Mouse (Mus musculus) liver, postnatal 0 days (tissue): Measurements from ENCODE around the gene Acsbg1. TPM values are rescaled to one million over a fixed set of nuclear protein-coding genes. Genes with fewer than 3 reads are reported as not detected.

Source experiments
- ATAC-seq: fragments of 200-750 bp; cut with Nextera tagmentation; 2 replicates; pipeline ENCODE4 v1.8.0; 2017; ENCODE audit warnings: mild to moderate bottlenecking, moderate library complexity
- DNase-seq: peaks from one replicate; pipeline ENCODE4 v3.0.0-alpha.2; 2016
- H3K27ac ChIP-seq: fragments of 300-500 bp; sonication (generic); 2 replicates; pipeline ENCODE4 v1.5.1; 2014; ENCODE audit warnings: antibody characterized with exemption, moderate library complexity, mild to moderate bottlenecking, low read depth
- H3K27me3 ChIP-seq: fragments of 300-500 bp; sonication (generic); 2 replicates; pipeline ENCODE4 v1.6.1; 2014; ENCODE audit warnings: low read length, control low read depth, mixed read lengths; ENCODE audit not compliant: insufficient read depth
- H3K36me3 ChIP-seq: fragments of 300-500 bp; sonication (generic); replicated peaks from 2 replicates; pipeline ENCODE4 v1.6.1; 2014; ENCODE audit warnings: mild to moderate bottlenecking, control low read depth, low read length, moderate library complexity, mixed read lengths; ENCODE audit not compliant: insufficient read depth
- H3K4me1 ChIP-seq: fragments of 300-500 bp; sonication (generic); 2 replicates; pipeline ENCODE4 v1.6.1; 2014; ENCODE audit warnings: antibody characterized with exemption, mild to moderate bottlenecking, control low read depth; ENCODE audit not compliant: insufficient read depth
- H3K4me2 ChIP-seq: fragments of 300-500 bp; sonication (generic); 2 replicates; pipeline ENCODE4 v1.6.1; 2014; ENCODE audit warnings: low read depth, mild to moderate bottlenecking, low read length, moderate library complexity, mixed read lengths
- H3K4me3 ChIP-seq: fragments of 300-500 bp; sonication (generic); 2 replicates; pipeline ENCODE4 v1.5.1; 2014; ENCODE audit warnings: low read depth, low read length
- H3K9ac ChIP-seq: fragments of 300-500 bp; sonication (generic); replicated peaks from 2 replicates; pipeline ENCODE4 v1.6.1; 2014; ENCODE audit warnings: mild to moderate bottlenecking, moderate library complexity
- H3K9me3 ChIP-seq: fragments of 300-500 bp; sonication (generic); 2 replicates; pipeline ENCODE4 v1.6.1; 2016; ENCODE audit warnings: mild to moderate bottlenecking, control low read depth, low read length, mixed read lengths
- CTCF ChIP-seq: sonication (generic); IDR thresholded peaks from 2 replicates; pipeline ENCODE4 v1.5.1; 2016; ENCODE audit warnings: antibody characterized with exemption, low read depth
- EP300 ChIP-seq: IDR thresholded peaks from 2 replicates; pipeline ENCODE4 v1.6.1; 2016; ENCODE audit warnings: antibody characterized with exemption, low read depth, mild to moderate bottlenecking
- WGBS: fragments of 180-500 bp; shearing (Covaris S2); extraction: QIAGEN DNeasy Blood & Tissue Kit; methylation state at CpG from one replicate; pipeline ENCODE4 v1.1.7; 2014; ENCODE audit not compliant: insufficient replicate concordance; 5-methylcytosine and 5-hydroxymethylcytosine counted together
- polyA plus RNA-seq: library from polyadenylated mRNA; unstranded; fragments of >200 nt; fragmentation: Nextera tagmentation; extraction: Ambion mirVana; gene quantifications from 2 replicates; pipeline ENCODE4 v1.2.1, GENCODE M21; 2015

The Acsbg1 gene
- 0.12 and 0.13 TPM in 2 replicates for polyA plus RNA-seq

DNA sequence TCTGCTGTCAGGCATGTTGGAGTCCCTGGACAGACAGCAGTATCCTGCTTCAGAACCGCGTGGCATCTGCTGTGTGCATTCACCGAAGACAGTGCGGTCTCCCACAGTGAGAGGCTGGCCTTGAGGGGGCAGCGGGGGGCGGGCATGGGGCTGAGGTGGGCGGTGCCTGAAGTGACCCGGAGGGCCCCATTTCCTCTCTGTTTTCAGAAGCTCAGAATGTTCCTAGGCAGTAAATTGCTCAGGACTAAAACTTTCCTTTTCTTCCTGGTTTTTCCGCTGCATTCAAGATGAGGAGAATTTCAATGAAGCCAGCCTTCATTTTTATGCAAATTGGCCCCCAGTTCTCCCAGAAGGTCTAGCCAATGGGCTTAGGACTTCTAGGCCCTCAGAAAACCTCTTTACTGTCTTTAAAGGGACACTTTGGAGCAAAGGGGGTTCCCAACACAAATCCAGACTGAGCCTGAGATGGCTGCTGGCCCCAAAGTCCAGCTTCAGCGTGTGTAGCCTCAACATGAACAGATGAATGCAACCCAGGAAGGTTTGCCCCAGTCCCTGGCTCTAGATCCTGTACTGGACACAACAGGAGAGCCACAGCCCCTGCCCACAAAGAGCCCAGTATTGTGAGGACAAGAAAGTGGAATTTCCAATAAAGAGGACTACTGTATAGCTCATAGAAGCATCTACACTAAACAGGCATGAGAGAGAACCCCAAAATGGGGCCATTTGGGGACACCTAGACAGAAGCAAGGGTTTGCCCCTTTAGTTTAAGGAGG lies at the start of gene Acsbg1:
Gene Acsbg1, minus strand, starts transcription at position 266 of the 773 bp plus-strand sequence.
- ATAC-seq (no peak), DNase-seq (no peak)

DNA sequence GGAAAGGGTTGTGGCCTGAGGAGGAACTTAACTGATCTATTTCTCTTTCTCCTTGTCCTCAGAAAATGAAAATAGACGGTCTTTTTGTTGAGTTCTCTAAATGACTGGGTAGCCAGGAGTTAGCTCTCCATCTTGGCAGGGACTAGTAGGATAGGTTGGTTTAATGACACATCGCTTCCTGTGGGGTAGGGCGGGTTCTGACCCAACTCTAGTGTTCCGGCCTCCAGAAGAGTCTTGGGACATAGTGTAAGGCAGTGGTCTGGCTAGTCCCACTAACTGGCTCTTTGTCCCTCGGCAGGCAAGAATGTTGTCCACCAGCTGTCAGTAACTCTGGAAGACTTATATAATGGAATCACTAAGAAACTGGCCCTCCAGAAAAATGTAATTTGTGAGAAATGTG lies 46.4 kb upstream of the Acsbg1 start:
- Histone ChIP-seq H3K36me3 (peaks cover 25% of the 10 kb centered on the region), H3K4me1 (peaks cover 15% of the 10 kb centered on the region), H3K27ac (no peak overlapping the region), H3K27me3 (no peaks in the 10 kb centered on the region), H3K4me2 (no peak overlapping the region), H3K9ac (no peak overlapping the region), H3K4me3 (no peak overlapping the region), H3K9me3 (no peaks in the 10 kb centered on the region)
- no peak for DNase-seq
- ATAC-seq = no peak
- TF ChIP-seq EP300 (no peak), CTCF (no peak)
- WGBS = 82% methylated on average over 5 of the region's 5 CpGs

More for the DNA sequence above, at the start of gene Acsbg1:
- no peak within 1 kb of the TSS for H3K4me3 ChIP-seq
- H3K4me1 ChIP-seq = no peaks in the 10 kb centered on the region
- no peaks in the 10 kb centered on the region for H3K9me3 ChIP-seq
- H3K4me2 ChIP-seq = no peak within 1 kb of the TSS
- H3K27me3 ChIP-seq = no peaks in the 10 kb centered on the region
- H3K27ac ChIP-seq = no peak within 1 kb of the TSS
- no peak within 1 kb of the TSS for H3K9ac ChIP-seq
- WGBS = 22% methylated on average over 10 of the region's 10 CpGs
- H3K36me3 ChIP-seq = no peaks in the 10 kb centered on the region
- TF ChIP-seq EP300 = no peak
- no peak for TF ChIP-seq CTCF

DNA sequence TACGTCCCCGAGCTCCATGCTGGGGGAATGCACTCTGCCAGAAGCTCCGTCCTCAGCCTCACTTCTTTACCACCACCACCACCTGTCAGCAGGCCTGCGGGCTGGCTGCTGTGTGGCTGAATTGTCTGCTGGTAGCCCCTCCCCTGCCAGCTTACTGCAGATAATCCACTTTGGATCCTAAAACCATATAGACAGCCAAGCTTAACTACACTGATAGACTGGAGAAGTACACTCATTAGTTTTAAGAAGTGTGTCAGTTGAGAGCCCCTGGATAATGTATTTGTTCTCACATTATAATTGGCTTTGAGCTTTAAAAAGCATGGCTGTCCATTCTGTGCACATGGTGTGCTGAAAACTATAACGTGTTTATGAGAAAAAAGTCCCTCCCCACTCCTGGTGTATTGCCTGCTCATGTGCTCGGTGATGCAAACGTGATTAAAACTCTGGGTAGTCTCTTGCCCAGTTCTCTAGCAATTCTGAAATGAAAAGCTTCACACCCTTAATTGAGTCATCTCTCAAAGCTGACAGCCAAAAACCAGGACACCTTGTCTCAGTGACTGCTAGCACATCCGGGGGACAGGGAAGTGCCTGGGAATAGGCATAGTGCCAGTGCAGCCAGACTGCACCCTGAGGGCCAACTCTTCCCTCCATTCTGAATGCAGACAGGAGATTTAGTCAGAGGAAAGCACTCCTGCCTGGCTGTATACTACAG lies 45.8 kb upstream of the Acsbg1 start:
- Histone ChIP-seq H3K27me3 (no peaks in the 10 kb centered on the region), H3K27ac (no peak overlapping the region), H3K9ac (no peak overlapping the region), H3K4me2 (no peak overlapping the region), H3K4me3 (no peak overlapping the region), H3K9me3 (no peaks in the 10 kb centered on the region), H3K36me3 (peaks cover 20% of the 10 kb centered on the region), H3K4me1 (peaks cover 15% of the 10 kb centered on the region)
- ATAC-seq (no peak), DNase-seq (no peak)
- TF ChIP-seq CTCF (no peak), EP300 (no peak)
- WGBS = 75% methylated on average over 8 of the region's 8 CpGs

DNA sequence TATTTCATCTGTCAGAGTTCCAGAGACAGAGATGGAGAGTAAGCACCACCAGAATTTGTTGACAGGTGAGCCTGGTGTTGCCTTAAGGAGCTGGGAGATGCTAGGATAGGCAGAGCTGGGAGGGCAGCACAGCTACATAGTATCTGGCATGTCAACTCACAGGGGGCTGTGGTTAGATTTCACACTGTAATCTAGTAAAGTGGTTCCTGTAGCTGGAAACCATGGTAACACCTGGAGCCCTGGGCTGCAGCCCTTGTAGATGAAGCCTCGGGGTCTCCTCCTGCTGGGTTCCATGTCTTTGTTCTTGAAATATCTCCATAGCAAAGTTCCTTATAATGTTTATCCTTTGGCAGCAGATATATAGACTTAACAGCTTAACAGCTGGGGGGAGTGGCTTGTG lies 43.9 kb upstream of the Acsbg1 start:
- 30% methylated on average over 1 of the region's 1 CpGs for WGBS
- Histone ChIP-seq H3K4me3 (no peak overlapping the region), H3K4me1 (peaks cover 15% of the 10 kb centered on the region), H3K27me3 (peaks cover 3% of the 10 kb centered on the region; the same call in 1 of the 2 replicates), H3K27ac (no peak overlapping the region), H3K9ac (no peak overlapping the region), H3K4me2 (no peak overlapping the region), H3K36me3 (peaks cover 8% of the 10 kb centered on the region), H3K9me3 (no peaks in the 10 kb centered on the region)
- TF ChIP-seq EP300 (no peak), CTCF (no peak)
- DNase-seq (no peak), ATAC-seq (no peak)

DNA sequence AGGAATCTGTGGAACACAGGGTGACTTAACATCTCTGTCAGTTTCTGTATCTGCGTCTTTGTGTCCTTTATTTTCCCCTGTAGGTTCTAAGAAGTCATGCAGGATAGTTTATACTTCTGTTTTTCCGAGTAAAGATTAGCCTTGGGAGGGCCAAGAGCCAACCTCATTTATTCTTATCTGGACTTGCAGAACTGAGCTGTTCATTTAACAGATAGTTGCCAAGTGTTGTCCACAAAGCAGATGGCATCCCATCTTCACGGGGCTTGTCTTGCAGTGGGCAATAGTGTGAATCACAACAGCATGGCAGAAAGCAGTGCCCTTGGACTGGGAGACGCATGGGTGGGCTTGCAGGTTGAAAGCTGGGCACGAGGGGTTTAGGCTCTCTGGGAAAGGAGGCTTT lies 42.7 kb upstream of the Acsbg1 start:
- Histone ChIP-seq H3K4me3 (peak overlapping the region; percentile 15; the same call in 1 of the 2 replicates), H3K4me2 (peak overlapping the region; percentile 79), H3K4me1 (peaks cover 15% of the 10 kb centered on the region), H3K27me3 (peaks cover 7% of the 10 kb centered on the region; the same call in 1 of the 2 replicates), H3K9ac (no peak overlapping the region), H3K27ac (peak overlapping the region; percentile 58), H3K36me3 (peaks cover 4% of the 10 kb centered on the region; the same call in 1 of the 2 replicates), H3K9me3 (no peaks in the 10 kb centered on the region)
- TF ChIP-seq CTCF = no peak
- TF ChIP-seq EP300 = peak; percentile 89
- ATAC-seq (peak; percentile 60), DNase-seq (no peak)
- WGBS = 50% methylated on average over 5 of the region's 5 CpGs

DNA sequence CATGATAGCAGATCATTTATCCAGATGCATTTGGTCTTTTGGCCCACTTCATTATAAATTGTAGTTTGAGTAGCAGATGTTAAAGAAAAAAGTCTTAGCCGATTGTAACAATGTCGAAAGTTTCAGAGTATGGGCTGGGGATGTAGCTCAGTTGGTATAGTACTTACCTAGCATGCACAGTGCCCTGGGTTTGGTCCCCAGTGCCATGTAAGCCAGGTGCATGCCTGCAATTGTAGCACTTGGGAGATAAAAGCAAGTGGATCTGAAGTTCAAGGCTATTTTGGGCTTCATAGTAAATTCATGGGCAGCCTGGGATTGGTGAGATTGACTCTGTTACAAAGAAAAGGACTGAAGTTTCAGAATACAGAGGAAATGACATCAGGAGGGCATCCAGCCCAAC lies 40.9 kb upstream of the Acsbg1 start:
- no peak overlapping the region for H3K4me3 ChIP-seq
- peak overlapping the region; percentile 6; the same call in 1 of the 2 replicates for H3K9ac ChIP-seq
- TF ChIP-seq CTCF (no peak), EP300 (no peak)
- peaks cover 21% of the 10 kb centered on the region for H3K4me1 ChIP-seq
- no peaks in the 10 kb centered on the region for H3K36me3 ChIP-seq
- H3K27ac ChIP-seq = no peak overlapping the region
- no peaks in the 10 kb centered on the region for H3K9me3 ChIP-seq
- peak overlapping the region; percentile 79 for H3K4me2 ChIP-seq
- no peak for ATAC-seq
- 91% methylated on average over 2 of the region's 2 CpGs for WGBS
- H3K27me3 ChIP-seq = peaks cover 18% of the 10 kb centered on the region; the same call in 1 of the 2 replicates
- DNase-seq = no peak
